Mouse (Mus musculus) limb, embryonic 11.5 days (tissue): ENCODE data around the gene Sidt2. TPM values are rescaled to one million over a fixed set of nuclear protein-coding genes. Genes with fewer than 3 reads are reported as not detected.

Experiments used
- ATAC-seq: fragments of 200-750 bp; cut with Nextera tagmentation; 2 replicates; pipeline ENCODE4 v1.8.0; 2017; ENCODE audit warnings: low read depth; ENCODE audit not compliant: insufficient number of reproducible peaks, low FRiP score, low TSS enrichment
- DNase-seq: peaks from one replicate; pipeline ENCODE4 v3.0.0-alpha.2; 2015; ENCODE audit warnings: low spot score
- H3K27ac ChIP-seq: fragments of 300-500 bp; sonication (generic); replicated peaks from 2 replicates; pipeline ENCODE4 v1.5.1; 2014; ENCODE audit warnings: low read depth, mild to moderate bottlenecking, low read length
- H3K27me3 ChIP-seq: fragments of 300-500 bp; sonication (generic); 2 replicates; pipeline ENCODE4 v1.6.1; 2014; ENCODE audit warnings: mild to moderate bottlenecking, low read length, mixed read lengths; ENCODE audit not compliant: control insufficient read depth, insufficient read depth
- H3K36me3 ChIP-seq: fragments of 300-500 bp; sonication (generic); 2 replicates; pipeline ENCODE4 v1.6.1; 2014; ENCODE audit warnings: mild to moderate bottlenecking, low read length, moderate library complexity, mixed read lengths; ENCODE audit not compliant: control insufficient read depth, insufficient read depth
- H3K4me1 ChIP-seq: fragments of 300-500 bp; sonication (generic); 2 replicates; pipeline ENCODE4 v1.6.1; 2014; ENCODE audit warnings: low read length, mixed read lengths; ENCODE audit not compliant: control insufficient read depth, insufficient read depth
- H3K4me2 ChIP-seq: fragments of 300-500 bp; sonication (generic); 2 replicates; pipeline ENCODE4 v1.6.1; 2014; ENCODE audit warnings: low read depth, mild to moderate bottlenecking, moderate library complexity; ENCODE audit not compliant: severe bottlenecking
- H3K4me3 ChIP-seq: fragments of 300-500 bp; sonication (generic); 2 replicates; pipeline ENCODE4 v1.5.1; 2014; ENCODE audit warnings: low read depth, low read length
- H3K9ac ChIP-seq: fragments of 300-500 bp; sonication (generic); 2 replicates; pipeline ENCODE4 v1.6.1; 2014; ENCODE audit warnings: mild to moderate bottlenecking, low read length
- H3K9me3 ChIP-seq: fragments of 300-500 bp; sonication (generic); 2 replicates; pipeline ENCODE4 v1.6.1; 2016; ENCODE audit warnings: low read length; ENCODE audit not compliant: control insufficient read depth
- WGBS: fragments of 180-500 bp; shearing (Covaris S2); extraction: QIAGEN DNeasy Blood & Tissue Kit; methylation state at CpG from one replicate; pipeline ENCODE4 v1.1.7; 2014; 5-methylcytosine and 5-hydroxymethylcytosine counted together
- polyA plus RNA-seq: library from polyadenylated mRNA; unstranded; fragments of >200 nt; fragmentation: Nextera tagmentation; extraction: Ambion mirVana; gene quantifications from 2 replicates; pipeline ENCODE4 v1.2.1, GENCODE M21; 2014

Sidt2 gene
- polyA plus RNA-seq, 1 experiment from 2014 or later, result 24.3 TPM

DNA sequence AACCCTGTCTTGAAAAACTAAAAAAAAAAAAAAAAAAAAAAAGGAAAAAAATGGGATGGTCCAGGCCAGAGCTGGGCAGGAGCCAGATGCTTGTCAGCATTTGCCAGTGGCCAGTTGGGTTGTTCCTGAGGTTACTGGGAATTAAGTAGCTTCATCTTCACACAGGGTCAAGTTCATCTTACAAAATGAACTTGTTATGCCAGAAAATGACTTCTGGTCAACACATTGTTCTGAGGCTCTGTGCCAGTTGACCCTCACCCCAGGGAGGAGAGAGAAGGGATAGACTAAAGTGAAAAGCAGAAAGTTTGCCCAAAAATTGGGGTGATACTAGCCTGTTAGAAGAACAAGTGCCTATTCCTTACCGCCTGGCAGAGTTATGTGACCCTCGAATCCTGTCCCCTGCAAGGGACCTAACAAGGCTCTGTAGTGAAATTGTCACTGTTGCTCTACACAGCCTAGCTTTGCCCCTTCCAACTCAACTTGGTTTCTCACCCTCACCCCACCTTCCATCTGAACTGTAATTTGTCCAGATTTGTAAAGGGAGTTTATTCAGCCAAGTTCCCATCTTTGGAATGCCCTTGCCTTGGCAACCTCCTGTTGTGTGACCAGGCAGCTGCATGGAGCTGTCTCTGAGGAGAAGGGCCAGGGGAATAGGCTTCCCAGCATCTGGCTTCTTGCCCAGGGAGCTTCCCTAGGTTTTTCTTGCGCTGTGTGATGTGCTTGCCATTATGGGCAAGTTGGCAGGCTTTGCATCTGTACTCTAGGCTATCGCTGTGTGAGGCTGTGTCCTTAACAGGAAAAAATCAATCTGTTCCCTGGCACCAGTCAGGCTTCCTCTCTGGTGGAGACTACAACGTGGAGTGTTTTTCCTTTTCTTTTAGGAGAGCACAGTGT is 37.8 kb downstream of the Sidt2 start:
- no peak overlapping the region for H3K4me2 ChIP-seq
- H3K27me3 ChIP-seq, result no peaks in the 10 kb centered on the region
- no peak overlapping the region for H3K9ac ChIP-seq
- H3K36me3 ChIP-seq, result peaks cover 17% of the 10 kb centered on the region
- no peaks in the 10 kb centered on the region for H3K9me3 ChIP-seq
- H3K4me3 ChIP-seq, result no peak overlapping the region
- H3K27ac ChIP-seq, result no peak overlapping the region
- no peaks in the 10 kb centered on the region for H3K4me1 ChIP-seq
- WGBS, result 91% methylated on average over 5 of the region's 5 CpGs
- DNase-seq (no peak), ATAC-seq (no peak)

DNA sequence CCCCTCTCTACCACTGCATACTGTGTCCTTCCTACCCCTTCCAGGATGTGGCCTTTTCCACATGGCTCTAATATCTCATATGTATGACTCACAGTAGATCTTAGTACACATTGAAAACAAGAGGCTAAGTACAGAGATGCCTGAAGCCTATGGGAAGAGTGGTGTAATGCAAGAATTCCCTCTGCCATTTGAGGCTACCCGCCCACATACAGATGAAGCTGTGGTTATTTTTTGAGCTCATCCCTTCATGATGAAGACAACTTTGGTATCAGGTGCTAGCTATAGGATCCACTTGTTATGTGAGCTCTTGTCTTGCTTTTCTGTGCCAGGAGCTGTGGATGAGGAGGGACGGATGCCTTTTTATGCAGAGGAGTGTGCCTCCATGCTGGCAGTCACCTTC is 39.4 kb downstream of the Sidt2 start:
- H3K9ac ChIP-seq, result no peak overlapping the region
- H3K36me3 ChIP-seq, result peaks cover 17% of the 10 kb centered on the region
- H3K27ac ChIP-seq, result no peak overlapping the region
- DNase-seq, result no peak
- H3K9me3 ChIP-seq, result no peaks in the 10 kb centered on the region
- H3K27me3 ChIP-seq, result no peaks in the 10 kb centered on the region
- no peak overlapping the region for H3K4me3 ChIP-seq
- 97% methylated on average over 2 of the region's 2 CpGs for WGBS
- ATAC-seq, result no peak
- no peaks in the 10 kb centered on the region for H3K4me1 ChIP-seq
- no peak overlapping the region for H3K4me2 ChIP-seq

DNA sequence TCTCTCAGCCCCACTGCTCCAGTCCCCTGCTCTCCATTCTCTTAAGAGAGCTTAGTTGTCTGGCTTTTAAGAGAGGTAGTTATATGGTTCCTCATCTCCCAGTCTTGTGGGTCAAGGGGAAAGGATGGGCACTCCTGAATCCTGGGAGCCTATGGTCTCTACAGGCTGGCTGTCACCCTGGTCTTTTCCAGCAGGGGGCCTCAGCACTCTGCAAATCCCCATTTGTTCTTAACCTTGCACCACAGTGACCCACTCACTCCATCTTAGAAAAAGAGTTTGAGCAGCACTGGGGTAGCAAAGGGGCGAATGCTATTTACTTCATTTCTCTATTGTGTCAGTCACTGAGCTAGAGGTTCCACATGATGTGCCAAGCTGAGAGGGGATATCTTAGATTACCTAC is 43.4 kb downstream of the Sidt2 start:
- Histone ChIP-seq H3K9ac (no peak overlapping the region), H3K27me3 (no peaks in the 10 kb centered on the region), H3K4me1 (peaks cover 5% of the 10 kb centered on the region; the same call in 1 of the 2 replicates), H3K36me3 (peaks cover 19% of the 10 kb centered on the region), H3K4me2 (no peak overlapping the region), H3K27ac (no peak overlapping the region), H3K9me3 (no peaks in the 10 kb centered on the region), H3K4me3 (no peak overlapping the region)
- ATAC-seq (no peak), DNase-seq (peak; percentile 52)
- 64% methylated on average over 1 of the region's 1 CpGs for WGBS

DNA sequence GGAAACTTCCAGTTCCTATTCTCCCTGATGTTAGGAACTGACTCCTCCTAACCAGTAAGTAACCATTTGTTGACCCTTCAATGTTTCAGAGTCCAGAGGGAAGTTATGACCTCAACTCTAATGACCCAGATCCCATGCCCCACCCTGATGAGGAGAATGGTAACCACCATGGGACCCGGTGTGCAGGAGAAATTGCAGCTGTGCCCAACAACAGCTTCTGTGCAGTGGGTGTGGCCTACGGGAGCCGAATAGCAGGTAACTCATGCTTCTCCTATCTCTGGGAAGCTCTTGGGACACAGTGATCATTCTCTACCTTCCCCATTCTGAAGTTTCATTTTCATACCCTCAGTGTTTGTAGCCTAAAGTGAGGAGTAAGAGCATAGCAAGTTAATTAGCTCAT is 44.1 kb downstream of the Sidt2 start:
- no peak overlapping the region for H3K9ac ChIP-seq
- 94% methylated on average over 3 of the region's 3 CpGs for WGBS
- no peak overlapping the region for H3K4me3 ChIP-seq
- H3K9me3 ChIP-seq, result no peaks in the 10 kb centered on the region
- DNase-seq, result no peak
- no peaks in the 10 kb centered on the region for H3K27me3 ChIP-seq
- peaks cover 5% of the 10 kb centered on the region; the same call in 1 of the 2 replicates for H3K4me1 ChIP-seq
- ATAC-seq, result no peak
- H3K4me2 ChIP-seq, result no peak overlapping the region
- peaks cover 18% of the 10 kb centered on the region for H3K36me3 ChIP-seq
- no peak overlapping the region for H3K27ac ChIP-seq

DNA sequence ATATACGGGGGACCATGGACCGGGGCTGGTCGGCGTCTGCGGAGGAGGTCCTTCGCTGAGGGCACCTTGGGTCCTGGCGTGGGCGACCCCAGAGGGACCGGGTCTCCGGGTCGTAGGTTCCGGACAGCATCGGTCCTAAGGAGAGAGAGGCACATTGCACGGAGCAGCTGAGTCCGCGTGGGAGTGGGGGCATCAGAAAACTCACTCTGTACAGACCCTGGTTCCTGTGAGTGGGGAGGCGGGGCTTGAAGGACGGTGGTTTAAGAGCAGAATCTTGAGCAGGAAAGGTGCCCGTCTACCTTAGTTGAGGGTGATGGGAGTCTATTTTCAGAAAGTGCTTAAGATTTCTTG is 48.0 kb downstream of the Sidt2 start:
- Histone ChIP-seq H3K27me3 (no peaks in the 10 kb centered on the region), H3K9ac (peak overlapping the region; percentile 90), H3K4me2 (peak overlapping the region; percentile 80), H3K36me3 (peaks cover 5% of the 10 kb centered on the region), H3K9me3 (no peaks in the 10 kb centered on the region), H3K4me3 (peak overlapping the region; percentile 88), H3K27ac (no peak overlapping the region), H3K4me1 (peaks cover 8% of the 10 kb centered on the region; the same call in 1 of the 2 replicates)
- ATAC-seq (peak; percentile 47; the same call in 1 of the 2 replicates), DNase-seq (no peak)
- under 1% methylated on average over 19 of the region's 19 CpGs for WGBS

DNA sequence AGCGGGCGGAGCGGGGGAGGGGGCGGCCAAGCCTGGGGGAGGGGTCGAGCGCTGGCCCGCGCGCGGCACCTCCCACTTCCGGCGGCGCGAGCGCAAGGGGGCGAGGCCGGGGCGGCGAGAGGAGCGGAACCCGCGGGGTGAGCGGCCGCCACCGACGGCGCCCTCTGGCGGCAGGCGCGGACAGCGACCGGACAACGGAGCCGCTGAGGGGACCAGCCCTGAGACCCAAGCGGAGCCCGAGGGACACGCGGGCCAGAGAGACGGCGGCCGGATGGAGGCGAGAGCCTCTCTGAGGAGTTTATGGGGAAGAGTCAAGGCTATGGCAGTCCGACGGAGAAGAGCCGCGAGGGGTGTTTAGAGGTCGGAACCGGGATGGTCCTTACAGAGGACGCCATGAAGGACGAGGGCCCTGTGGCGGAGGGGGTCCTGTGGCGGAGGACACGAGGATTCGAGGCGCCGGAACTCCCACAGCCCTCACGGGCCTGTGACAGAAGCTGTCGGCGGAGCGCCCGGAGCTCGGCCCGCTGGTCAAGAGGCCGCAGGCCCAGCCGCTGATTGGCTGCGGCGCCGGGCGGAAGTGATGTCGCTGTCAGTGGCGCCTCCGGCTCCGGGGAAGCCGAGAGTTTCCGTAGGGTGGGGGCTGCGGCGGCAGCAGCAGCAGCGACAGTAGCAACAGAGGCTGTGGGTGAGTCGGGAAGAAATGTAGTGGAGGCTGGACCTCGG is 48.5 kb downstream of the Sidt2 start, which contains the start of the genes Pcsk7 and Rnf214:
Gene Pcsk7 (plus strand): TSS at position 143 of the 723 bp plus-strand sequence.
Gene Rnf214 (minus strand): TSS at position 557 of the 723 bp plus-strand sequence.
- DNase-seq (peak; percentile 92), ATAC-seq (peak; percentile 91)
- peak within 1 kb of the TSS; percentile 82 for H3K27ac ChIP-seq
- peaks cover 8% of the 10 kb centered on the region; the same call in 1 of the 2 replicates for H3K4me1 ChIP-seq
- peak within 1 kb of the TSS; percentile 88 for H3K4me3 ChIP-seq
- peak within 1 kb of the TSS; percentile 90 for H3K9ac ChIP-seq
- H3K9me3 ChIP-seq, result no peaks in the 10 kb centered on the region
- H3K4me2 ChIP-seq, result peak within 1 kb of the TSS; percentile 80
- under 1% methylated on average over 65 of the region's 80 CpGs for WGBS
- peaks cover 5% of the 10 kb centered on the region for H3K36me3 ChIP-seq
- no peaks in the 10 kb centered on the region for H3K27me3 ChIP-seq

DNA sequence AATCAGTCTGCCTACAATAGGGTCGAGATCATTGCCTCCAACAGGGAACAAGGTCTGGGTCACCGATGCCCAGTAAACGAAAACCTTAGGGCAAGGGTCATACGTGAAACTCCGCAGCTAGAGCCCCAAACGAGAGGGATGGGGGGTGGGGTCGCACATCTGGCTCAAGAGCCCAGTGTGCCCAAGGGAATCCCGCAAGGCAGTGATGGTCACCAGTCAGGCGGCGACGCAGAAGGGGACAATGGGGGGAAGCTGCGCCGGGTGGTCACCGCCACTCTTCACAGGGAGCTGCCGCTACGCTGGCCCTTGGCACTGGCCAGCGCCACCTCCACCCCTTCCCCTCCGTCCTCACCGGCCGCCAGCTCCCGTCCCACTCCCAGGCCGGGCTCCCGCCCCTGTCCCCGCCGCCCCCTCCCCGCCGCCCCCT is 49.2 kb downstream of the Sidt2 start:
- Histone ChIP-seq H3K9me3 (no peaks in the 10 kb centered on the region), H3K9ac (peak overlapping the region; percentile 90), H3K4me3 (peak overlapping the region; percentile 88), H3K4me2 (peak overlapping the region; percentile 74), H3K27ac (peak overlapping the region; percentile 82), H3K36me3 (peaks cover 5% of the 10 kb centered on the region), H3K27me3 (no peaks in the 10 kb centered on the region), H3K4me1 (peaks cover 8% of the 10 kb centered on the region; the same call in 1 of the 2 replicates)
- DNase-seq, result peak; percentile 63
- WGBS, result under 1% methylated on average over 23 of the region's 27 CpGs
- peak; percentile 46; the same call in 1 of the 2 replicates for ATAC-seq

DNA sequence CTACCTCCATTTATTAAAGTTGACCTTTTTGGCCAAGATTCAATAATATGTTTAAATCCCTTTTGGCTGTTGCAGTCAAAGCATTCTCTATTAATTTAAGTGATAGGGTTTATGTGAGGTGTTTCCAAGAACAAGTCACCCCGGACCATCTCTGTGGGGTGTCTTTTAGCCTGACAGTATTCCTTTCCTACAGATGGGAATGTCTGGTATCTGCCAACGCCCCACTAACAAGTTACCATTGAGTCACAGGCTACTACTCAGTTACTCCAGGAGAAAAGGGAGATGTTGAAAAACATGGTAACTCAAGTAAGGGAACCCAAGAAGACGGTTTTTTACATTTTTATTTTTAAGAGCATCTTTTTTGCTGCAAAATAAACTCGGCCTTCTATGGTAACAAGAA is 49.9 kb downstream of the Sidt2 start:
- H3K27ac ChIP-seq, result no peak overlapping the region
- H3K4me1 ChIP-seq, result peaks cover 8% of the 10 kb centered on the region; the same call in 1 of the 2 replicates
- peak overlapping the region; percentile 74 for H3K4me2 ChIP-seq
- no peak overlapping the region; the same call in 1 of the 2 replicates for H3K9ac ChIP-seq
- H3K9me3 ChIP-seq, result no peaks in the 10 kb centered on the region
- H3K27me3 ChIP-seq, result no peaks in the 10 kb centered on the region
- peak overlapping the region; percentile 88 for H3K4me3 ChIP-seq
- H3K36me3 ChIP-seq, result peaks cover 5% of the 10 kb centered on the region
- ATAC-seq, result no peak
- 52% methylated on average over 4 of the region's 4 CpGs for whole genome bisulfite sequencing
- no peak for DNase-seq
